Mouse (Mus musculus) liver (tissue): Measurements from ENCODE around the gene Cyp2w1.

Experiments used
- DNase-seq: peaks from one replicate; pipeline ENCODE4 v3.0.0-alpha.2; 2020; ENCODE audit warnings: mixed read lengths

Cyp2w1 gene

DNA sequence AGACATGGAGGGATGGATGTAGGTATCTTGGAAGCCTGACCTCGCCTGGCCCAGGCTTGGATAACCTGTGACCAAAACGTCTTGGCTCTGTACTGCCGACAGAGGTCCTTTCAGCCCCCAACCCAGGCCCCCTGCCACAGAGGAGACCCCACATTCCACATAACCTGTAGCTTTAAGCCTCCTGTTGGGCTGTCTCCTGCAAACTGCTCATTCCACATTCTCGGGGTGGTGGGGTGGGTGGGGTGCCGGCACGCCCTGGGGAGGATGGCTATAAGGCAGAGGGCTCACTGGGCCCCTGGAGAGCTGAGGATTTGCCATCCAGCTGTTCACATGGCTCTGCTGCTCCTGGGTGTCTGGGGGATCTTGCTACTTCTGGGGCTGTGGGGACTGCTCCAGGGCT lies at the start of gene Cyp2w1:
Gene Cyp2w1 (plus strand): TSS at position 301 of the 400 bp plus-strand sequence.
- DNase-seq, result no peak

DNA sequence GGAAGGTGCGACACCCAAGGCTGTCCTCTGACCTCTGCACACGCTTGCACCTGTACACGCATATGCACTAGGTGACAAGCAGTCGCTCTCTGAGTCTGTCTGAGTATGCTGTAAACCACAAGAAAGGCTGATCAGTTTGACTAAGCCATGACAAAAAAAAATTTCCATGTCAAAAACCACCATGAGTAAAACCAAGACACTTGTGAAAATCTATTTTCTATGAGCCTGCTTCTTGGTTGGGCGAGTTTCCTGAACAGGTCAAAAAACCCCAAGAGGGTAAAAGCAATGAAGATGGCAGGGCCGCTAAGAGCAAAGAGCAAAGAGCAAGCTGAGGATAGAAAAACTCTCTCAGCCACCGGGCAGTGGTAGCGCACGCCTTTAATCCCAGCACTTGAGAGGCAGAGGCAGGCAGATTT lies 48.8 kb upstream of the Cyp2w1 start:
- DNase-seq, result no peak

DNA sequence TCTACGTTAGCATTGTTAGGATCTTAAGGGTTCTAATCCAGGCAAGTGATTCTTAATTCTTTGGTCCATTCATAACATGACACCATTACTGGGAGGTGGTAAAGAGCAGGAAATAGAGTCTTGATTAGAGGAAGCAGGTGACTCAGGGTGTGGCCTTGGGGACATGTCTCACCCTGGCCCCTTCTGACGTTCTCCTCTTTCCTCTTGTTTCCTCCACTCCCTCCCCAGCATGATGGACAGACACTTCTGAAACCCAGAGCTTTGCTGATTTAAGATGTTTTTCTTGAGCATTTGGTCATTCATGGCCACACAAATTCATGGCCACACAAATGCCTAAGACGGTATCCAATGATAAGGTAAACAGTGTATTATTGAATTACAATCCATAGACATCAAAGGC lies 42.5 kb upstream of the Cyp2w1 start:
- no peak for DNase-seq

DNA sequence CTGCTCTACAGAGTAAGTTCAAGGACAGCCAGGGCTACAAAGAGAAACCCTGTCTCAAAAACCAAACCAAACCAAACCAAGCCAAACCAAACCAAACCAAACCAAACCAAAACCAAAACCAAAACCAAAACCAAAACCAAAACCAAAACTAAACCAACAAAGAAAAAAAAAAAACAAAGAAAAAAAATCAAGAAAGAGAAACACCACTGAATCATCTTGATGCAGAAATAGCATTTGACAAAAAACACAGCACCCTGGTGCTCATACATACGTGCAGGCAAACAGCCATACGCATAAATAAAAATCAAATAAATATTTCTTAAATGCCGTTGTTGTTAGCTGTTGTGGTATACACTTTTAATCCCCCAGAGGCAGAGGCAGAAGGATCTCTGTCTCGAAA lies 41.9 kb upstream of the Cyp2w1 start:
- no peak for DNase-seq

DNA sequence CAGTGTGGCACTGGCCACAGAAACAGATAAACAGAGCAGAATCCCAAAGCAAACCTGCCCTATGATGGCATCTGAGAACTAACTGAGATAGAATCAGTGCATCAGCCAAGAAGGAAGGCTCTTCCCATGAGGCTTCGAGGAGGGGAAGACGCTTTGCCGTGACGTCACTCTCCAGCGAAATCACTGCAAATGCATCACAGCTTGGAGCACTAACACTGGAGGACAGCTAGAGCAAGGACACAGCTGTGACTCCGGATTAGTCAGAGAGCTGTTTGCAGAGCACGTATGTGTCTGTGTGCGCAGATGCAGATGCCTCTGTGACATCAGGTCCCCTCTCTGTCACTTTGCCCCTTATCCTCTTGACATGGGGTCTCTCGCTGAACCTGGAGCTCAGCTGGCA lies 40.6 kb upstream of the Cyp2w1 start:
- no peak for DNase-seq

DNA sequence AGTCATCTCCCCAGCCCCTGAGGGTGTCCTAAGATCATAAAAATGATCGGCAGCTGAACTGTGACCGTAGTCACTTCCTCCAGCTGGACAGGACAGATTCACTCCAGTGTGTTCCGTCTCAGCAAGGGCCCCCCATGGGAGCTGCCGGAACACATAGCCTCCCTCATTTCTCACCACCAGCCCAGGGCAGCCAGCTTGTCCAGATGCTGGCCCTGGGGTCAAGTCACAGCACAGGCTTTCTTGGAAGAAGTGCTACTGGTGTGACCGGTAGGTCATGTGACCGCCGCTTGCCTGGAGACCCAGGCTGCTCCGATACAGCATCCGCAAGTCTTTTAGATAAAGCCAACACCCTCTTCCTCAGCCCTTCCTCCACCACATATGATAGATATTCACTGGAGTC lies 38.9 kb upstream of the Cyp2w1 start:
- DNase-seq, result no peak

DNA sequence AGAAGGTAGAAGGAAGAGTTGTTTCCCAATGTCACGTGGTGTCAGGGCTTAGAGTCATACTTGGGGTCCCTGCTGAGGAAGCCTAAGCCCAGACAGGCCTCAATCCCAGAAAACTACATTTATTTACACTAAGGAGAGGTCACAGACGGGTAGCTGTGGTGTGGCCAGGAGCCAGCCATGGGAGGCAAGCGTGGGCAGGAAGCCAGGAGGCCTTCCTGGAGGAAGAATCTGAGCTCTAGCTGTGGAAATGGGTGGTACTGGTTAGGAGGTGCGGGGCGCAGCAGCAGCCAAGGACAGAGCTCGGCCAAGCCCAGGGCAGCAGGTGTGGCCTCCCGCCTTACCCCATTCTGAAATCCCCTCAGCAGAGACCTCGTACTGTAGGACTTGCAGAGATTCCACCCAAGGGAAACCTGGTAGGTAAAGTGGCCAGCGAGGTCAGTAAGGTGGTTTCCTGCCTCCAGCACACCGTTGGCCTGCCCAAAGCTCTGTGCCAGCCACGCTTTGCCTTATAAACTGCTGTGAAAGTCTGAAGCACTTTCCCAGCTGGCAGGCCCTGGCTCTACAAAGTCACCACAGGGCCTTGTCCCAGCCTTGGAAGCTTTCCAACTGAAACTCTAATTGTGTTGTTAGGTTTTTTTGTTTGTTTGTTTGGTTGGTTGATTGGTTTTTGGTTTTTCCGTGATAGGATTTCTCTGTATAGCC lies 37.3 kb upstream of the Cyp2w1 start:
- DNase-seq, result no peak

DNA sequence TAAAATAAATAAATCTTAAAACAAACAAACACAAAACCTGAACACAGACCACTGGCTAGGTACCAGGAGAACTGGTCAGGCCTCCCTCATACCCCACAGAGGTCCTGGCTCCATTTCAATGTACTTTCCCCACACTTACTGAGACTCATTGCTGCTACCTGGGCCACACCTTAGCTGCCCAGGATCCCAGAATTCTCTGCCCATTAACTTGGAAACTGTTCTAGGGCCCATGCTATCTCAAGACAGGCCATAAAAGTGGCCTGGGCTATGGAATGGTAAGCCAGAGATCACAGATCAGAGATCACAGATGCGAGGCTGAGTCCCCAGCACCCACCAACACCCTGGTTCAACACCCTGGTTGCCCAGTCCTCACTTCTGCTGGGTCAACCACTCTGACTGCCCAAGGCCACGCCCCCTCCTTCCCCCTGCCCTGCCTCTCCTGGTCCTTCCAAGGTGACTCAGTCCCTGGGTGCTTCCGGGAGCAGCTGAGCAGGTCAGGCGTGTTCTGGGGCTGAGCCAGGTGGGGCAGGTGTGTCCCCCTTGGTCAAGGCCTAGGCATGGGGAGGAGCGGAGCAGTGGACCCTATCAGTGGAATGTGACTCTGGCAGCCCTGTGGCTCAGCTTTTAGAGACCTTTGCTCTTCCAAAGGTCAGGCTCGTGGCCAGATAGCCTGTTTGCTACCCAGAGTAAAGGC lies 35.3 kb upstream of the Cyp2w1 start:
- DNase-seq, result peak; percentile 54

DNA sequence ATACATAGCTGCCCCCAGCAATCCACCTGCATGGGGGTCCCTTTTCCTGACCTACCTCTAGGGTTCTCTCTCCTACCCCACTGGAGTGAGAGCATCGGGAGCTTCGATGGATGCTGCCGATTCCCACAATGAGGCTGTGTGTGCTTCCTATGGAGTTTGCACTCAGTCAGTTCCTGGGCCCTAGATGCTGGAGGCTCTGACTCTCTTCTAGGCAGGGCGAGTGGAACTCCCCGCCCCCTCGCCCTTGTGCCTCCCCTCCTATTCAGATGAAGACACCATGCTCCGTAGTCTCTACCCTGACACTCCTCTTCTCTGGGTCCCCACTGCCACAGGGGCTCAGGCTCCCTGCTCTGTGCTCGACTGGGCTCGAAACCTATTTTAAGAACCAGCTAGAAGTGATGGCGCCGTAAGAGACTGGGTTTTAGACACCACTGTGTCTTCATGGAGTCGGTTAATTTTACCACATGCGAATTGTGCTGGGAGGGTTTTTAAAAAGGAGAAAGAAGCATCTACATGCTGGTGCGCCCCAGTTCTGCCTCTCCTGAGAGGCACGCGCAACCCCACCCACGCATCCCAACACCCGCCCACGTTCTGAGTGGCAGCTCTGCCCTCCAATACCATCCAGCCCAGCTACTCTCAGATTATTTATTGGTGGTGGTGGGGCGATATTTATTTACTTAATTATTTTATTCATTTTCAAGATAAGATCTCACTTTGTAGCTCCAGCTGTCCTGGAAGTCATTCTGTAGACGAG lies 34.5 kb upstream of the Cyp2w1 start:
- DNase-seq, result no peak

DNA sequence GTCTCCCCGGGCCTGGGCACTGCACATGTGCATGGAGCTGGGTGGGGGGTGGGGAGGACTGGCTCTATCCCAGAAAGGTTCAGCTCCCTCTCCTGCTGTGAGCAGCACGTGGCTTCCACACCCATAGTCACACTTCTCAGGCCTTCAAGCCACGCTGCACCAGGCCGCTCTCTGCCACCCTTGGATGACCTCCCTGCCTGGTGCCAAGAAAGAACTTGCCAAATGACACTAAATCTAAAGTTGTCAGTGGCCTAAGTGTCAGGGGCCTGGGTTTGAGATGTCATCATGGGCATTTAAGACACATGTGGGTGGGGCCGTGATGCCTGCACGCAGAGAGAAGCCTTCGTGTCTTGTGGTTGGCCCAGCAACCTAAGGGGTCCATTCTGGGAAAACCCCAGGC lies 32.0 kb upstream of the Cyp2w1 start:
- DNase-seq, result no peak

DNA sequence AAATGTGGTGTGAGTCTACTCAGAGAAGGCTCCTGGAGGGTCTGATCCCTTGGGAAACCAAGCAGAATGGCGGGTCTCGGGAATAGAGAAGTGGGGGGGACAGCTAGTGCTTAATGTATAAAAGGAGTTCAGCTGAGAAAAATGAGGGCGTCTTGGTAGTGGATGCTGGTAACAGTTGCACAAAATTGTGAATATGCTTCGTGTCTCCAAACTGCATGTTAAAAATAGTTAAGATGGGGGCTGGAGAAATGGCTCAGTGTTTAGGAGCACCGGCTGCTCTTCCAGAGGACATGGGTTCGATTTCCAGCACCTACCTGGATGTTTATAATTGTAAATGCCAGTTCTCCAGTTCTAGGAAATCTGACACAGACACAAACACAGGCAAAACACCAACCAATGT lies 31.1 kb upstream of the Cyp2w1 start:
- no peak for DNase-seq

DNA sequence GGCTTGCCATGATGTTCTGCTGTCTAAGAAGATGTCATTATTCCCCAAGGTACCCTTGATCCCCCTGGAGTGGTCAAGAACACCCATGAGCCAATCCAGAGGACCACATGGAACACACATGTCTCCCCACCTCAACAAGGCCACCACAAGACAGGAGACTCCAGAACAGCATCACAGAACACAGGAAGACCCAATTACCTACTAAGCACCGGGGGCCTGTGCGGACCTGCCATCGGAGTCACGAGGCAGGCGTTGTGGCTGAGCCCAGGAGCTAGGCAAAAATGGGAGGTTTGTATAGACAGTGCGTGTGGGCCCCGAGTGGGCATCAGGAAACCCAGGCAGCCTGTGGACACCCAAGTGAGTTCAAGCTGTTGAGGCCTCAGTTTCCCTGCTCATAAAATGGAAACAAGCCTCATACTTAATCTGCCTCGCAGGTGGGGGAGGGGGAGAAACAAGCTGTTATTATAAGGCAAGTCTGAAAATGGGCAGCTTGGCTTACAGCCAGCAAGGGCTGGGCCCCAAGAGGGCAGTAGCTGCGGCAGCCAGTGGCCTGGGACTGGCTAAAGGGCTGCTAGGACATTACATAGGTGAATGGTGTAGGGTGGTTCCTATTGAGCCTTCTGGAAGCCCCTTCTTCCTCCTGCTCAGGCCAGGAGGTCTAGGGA lies 29.0 kb upstream of the Cyp2w1 start:
- no peak for DNase-seq

DNA sequence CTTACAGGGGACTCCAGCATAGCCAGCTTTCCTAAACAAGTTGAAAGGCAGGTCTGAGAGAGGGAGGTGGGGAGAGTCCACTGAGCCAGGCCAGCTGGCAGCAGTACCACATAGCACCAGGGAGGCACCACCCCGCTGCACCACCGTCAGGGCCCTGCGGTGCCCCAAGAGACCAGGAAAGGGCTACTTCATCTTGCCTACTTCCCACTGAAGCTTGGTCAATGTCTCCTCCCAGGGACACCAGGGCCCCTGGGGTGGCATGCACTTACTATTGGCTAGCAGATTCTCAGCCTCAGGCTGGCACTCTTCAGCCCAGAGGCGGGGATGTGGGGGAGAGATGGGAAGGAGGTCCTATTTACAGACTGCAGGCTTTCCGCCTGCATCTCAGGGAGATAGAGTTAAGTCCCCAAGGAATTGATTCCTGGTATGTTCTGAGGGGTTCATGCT lies 28.3 kb upstream of the Cyp2w1 start:
- DNase-seq, result no peak

DNA sequence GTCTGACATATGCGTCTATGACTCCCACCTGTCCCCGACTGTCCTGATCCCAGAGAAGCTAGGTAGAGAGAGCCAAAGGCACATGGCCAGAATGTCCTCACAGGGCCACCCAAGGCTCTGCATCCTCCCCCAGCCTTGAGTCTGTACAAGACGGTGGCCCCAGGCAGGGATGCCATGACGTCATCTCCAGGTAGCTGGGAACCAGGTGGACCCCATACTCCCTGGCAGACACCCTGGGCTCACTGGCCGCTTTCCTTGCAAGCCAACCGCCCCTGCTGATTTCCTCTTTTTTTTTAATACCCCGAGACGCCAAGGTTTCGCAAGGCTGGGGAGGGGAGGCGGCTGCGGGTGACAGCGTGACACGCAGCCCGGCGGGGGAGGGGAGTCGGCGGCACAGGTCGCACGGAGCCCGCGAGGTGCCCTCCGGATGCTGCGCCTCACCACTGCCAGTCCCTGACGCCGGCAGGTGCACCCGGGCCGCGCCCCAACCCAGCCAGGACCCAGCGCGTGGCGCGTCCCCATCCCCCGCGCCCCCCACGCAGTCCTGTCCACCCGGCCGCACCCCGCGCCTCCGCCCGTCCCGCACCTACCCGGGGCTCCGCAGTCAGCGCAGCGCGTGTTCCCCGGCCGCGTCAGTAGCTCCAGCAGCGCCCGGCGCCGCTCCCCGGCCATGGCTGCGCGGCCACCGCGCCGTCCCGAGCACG lies 27.6 kb upstream of the Cyp2w1 start:
- DNase-seq, result peak; percentile 25

DNA sequence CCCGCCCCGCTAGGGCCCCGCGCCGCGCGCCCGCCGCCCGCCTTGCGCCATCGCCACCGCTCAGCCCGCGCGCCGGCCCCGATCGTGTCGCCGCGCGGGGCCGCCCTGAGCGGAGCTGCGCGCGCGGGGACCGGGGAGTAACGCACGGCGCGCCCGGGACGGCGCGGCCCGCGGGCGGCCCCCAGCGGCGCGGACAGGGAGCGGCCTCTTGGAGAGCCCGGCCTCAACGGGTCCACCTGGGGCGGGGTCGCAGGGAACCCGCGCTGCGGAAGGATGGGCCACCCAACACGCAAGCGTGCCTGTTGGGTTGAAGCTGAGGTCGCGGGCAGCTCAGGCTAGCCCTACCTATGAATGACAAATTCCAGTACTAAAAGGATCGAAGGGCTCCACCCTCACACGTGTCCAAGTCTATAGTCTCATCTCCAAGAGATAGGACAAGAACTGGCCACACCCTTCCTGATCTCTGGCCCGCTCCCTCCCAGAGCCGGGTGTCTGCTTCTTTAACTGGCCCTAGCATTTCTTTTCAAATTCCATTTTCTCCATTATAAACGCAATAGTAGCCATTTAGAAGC lies 26.9 kb upstream of the Cyp2w1 start, which contains the start of gene Adap1:
Gene Adap1 (minus strand): TSS at position 228 of the 572 bp plus-strand sequence.
- DNase-seq, result peak; percentile 56

DNA sequence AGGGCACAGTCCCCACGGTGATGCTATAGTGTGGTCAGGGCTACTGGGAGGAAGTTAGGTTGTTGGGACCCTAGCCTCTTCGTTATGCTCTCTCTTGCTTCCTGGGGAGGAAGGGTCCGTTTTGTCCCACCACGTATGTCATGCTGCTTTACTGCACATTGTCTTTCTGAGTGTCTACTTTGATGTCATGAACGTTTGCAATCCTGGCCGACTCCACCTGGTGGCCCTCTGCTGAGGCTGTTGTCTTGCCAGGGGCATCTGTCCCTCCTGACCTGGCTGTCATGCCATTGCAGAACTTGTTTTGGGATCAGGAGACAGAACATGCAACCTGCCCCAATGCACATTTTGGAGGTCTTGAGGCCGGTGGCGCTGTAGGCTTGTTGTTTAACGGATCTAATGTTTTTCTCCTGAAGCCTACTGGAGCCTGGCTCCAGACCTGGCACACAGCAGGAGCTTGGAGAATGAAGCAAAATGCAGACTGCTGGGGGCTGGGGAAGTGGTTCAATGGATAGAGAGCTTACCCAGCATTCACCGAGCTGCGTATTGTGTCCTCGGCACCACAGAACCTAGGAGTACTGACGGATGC lies 26.2 kb upstream of the Cyp2w1 start:
- DNase-seq, result no peak

DNA sequence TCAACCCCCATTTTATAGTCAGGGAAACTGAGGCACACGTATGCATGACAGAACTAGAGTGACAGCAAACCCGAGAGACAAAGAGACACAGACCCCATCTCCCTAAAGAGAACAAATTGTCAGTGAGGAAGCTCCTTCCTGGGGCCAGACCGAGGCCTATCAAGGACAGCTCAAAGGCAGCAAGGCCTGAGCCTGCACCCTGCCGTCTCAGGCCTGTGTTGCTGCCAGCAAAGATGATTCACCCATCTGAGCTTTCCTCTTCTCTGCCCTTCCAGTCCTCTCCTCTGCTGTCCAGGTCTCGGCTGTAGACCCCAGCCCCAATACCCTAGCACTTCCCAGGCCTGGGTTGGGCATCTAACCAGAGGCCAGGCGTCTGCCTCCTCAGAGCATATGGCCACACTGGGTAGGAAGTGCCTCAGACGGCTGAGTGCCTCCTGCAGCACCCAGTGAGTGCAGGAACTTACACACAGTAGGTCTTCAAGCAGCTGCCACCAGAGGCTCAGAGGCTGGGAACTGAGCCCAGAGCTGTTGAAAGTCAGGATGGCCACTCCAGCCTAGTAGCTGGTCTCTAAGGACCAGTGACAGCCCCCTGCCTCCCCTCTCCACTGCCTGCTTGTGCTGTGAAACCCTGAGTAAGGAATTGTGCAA lies 25.3 kb upstream of the Cyp2w1 start:
- DNase-seq, result no peak

DNA sequence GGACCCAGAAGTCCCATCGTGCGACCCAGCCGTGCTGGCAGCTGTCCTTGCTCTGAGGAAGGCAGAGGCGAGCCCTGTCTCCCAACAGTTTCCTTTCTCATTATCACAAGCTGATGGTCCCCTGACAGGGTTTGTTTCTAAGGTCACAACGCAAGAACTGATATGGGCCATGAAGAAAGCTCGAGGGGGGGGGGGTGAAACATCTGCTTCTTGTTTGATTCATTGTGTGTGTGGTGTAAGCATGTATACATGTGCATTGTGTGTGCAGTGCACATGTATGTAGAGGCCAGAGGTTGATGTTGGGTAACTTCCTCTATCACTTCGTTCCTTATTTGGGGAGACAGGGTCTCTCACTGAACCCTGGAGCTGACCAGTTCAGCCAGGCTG lies 24.8 kb upstream of the Cyp2w1 start:
- no peak for DNase-seq

DNA sequence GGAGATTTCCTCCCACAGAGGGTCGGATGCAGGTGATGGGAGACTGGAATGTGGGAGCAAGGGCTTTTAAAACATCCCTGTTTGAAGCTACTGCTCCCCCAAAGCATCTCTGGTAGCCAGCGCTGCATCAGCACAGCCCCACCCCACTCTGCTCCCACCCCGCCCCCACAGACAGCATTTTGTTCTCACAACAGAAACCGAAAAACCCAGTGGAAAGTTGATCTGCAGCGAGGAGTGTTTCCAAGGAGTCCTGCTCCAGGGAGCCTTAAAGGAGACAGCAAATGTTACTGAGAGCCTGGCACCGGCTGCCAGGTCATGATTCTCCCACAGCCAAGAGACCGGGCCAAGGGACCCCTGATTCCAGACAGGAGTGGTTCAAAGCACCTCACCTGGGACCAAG lies 21.7 kb upstream of the Cyp2w1 start:
- no peak for DNase-seq

DNA sequence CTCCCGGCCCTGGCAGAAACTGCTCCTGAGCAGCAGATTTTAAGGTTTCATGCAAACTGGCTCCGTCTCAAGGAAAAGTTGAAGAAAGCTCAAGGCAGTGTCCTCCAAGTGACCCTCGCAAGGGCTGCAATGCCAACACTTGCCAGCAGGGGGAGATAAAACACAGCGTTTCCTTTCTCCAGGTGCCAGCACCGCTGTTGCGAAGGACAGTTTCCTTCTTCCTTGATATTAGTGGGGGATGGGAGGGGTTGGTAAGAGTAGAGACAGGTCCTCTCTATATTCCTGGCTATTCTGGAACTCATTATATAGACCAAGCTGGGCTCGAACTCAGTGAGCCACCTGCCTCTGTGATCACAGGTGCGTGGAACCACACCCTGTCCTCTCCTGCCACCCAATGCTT lies 20.7 kb upstream of the Cyp2w1 start:
- DNase-seq, result peak; percentile 79

DNA sequence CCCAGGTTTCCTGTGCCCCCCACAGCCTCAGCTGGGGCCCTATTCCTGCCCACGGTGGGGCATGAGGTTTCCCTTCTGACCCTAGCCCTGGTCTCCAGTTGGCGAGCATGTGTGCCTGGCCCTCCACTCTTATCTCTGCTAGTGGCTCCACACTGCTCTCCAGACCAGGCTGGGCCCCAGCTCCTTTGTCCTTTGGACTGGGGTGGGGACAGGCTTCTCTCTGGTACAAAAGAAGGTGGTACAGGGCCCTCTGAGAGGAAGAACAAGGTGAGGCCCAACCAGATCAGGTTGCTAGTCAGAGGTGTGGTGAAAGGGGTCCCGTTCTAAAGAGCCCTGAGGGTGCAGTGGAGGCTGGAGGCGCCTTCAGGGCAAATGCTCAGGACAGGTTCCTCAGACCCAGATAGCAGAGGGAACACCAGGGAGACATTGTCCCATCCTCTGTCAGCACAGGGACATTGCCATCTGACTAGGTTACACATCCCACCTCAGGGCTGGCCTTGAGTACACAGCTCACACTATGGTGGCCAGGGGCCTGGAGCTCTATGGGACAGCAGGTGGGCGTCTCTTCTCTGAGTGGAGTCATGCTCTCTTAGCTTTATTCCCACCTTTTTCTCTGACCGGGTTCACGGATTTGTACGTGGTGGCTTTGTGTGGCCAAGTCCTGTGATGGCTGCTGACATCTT lies 19.7 kb upstream of the Cyp2w1 start:
- DNase-seq, result no peak
